Mouse (Mus musculus) megakaryocyte, embryonic 14.5 days (primary cell): ENCODE measurements around the gene Kirrel2. TPM values are rescaled to one million over a fixed set of nuclear protein-coding genes. Genes with fewer than 3 reads are reported as not detected.

Experiments used
- H3K27me3 ChIP-seq: replicated peaks from 2 replicates; pipeline ENCODE3; 2012; ENCODE audit warnings: inconsistent platforms
- H3K36me3 ChIP-seq: replicated peaks from 2 replicates; pipeline ENCODE3; 2012; ENCODE audit warnings: low read length, inconsistent platforms, mixed read lengths
- H3K4me1 ChIP-seq: 2 replicates; pipeline ENCODE4 v1.6.1; 2012; ENCODE audit warnings: inconsistent platforms
- H3K4me3 ChIP-seq: replicated peaks from 2 replicates; pipeline ENCODE3; 2012; ENCODE audit warnings: moderate library complexity, mild to moderate bottlenecking, inconsistent platforms
- H3K9me3 ChIP-seq: 2 replicates; pipeline ENCODE4 v1.6.1; 2012; ENCODE audit warnings: inconsistent platforms
- FLI1 ChIP-seq: IDR thresholded peaks from 2 replicates; pipeline ENCODE4 v1.6.1; 2012; ENCODE audit warnings: low read length, inconsistent platforms, mixed read lengths
- GATA1 ChIP-seq: IDR thresholded peaks from 3 replicates; pipeline ENCODE4 v1.6.1; 2012; ENCODE audit warnings: mixed read lengths, low read length, inconsistent platforms, borderline replicate concordance
- polyA plus RNA-seq: library from polyadenylated mRNA; stranded (reverse); fragments of >175 nt; gene quantifications from 2 replicates; pipeline ENCODE4 v1.2.3, GENCODE M21; 2012; ENCODE audit warnings: low replicate concordance; ENCODE audit not compliant: insufficient read depth

Kirrel2 gene
- polyA plus RNA-seq, 1 experiment: not detected

DNA sequence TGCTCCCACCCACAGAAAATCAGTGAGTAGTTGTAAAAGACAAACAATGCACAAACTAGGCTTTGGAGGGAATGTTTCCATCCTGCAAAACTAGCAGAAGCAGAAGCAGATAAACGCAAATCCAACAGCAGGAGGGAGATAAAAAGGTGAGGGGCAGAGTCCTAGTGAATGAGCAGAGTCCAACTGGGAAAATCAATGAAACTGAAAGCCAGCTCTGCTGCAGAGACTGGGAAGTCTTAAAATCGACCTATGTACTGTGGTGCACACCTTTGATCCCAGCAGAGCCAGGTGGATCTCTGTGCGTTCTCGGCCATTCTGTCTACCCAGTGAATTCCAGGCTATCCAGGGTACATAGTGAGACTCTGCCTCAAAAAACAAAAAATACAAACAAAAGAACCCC lies 17.5 kb upstream of the Kirrel2 start:
- Histone ChIP-seq H3K27me3 (peaks cover 53% of the 10 kb centered on the region), H3K9me3 (peaks cover 8% of the 10 kb centered on the region), H3K36me3 (no peaks in the 10 kb centered on the region), H3K4me3 (no peak overlapping the region), H3K4me1 (no peaks in the 10 kb centered on the region)
- TF ChIP-seq GATA1: no peak
- no peak for TF ChIP-seq FLI1

GRCm38 (mm10) chr7:30472411-30472810 lies 14.9 kb upstream of the Kirrel2 start:
- H3K4me3 ChIP-seq: no peak overlapping the region
- H3K4me1 ChIP-seq: no peaks in the 10 kb centered on the region; the same call in 1 of the 2 replicates
- no peaks in the 10 kb centered on the region for H3K36me3 ChIP-seq
- H3K27me3 ChIP-seq: peaks cover 46% of the 10 kb centered on the region
- H3K9me3 ChIP-seq: peaks cover 8% of the 10 kb centered on the region
- TF ChIP-seq GATA1: no peak
- no peak for TF ChIP-seq FLI1

GRCm38 (mm10) chr7:30464816-30465300 lies 7.4 kb upstream of the Kirrel2 start:
- Histone ChIP-seq H3K9me3 (no peaks in the 10 kb centered on the region), H3K4me3 (no peak overlapping the region), H3K4me1 (no peaks in the 10 kb centered on the region; the same call in 1 of the 2 replicates), H3K36me3 (no peaks in the 10 kb centered on the region), H3K27me3 (peaks cover 85% of the 10 kb centered on the region)
- TF ChIP-seq GATA1 (no peak), FLI1 (no peak)

DNA sequence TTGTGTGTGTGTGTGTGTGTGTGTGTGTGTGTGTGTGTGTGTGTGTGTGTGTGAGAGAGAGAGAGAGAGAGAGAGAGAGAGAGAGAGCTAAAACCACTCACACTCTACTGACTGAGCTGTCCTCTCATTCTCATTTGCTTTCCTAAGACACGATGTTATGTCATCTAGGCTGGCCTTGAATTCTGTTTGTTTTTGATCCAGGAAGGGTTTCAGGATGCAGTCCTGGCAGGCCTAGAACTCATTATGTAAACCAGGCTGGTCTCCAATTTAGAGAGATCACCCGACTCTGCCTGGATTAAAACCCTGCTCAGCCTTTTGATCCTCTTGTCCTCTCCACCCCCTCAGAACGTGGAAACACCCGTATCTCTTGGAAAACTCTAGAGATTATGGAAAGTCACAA lies 6.5 kb upstream of the Kirrel2 start:
- TF ChIP-seq FLI1: no peak
- TF ChIP-seq GATA1: no peak
- H3K4me1 ChIP-seq: no peaks in the 10 kb centered on the region; the same call in 1 of the 2 replicates
- no peaks in the 10 kb centered on the region for H3K9me3 ChIP-seq
- H3K4me3 ChIP-seq: no peak overlapping the region
- no peaks in the 10 kb centered on the region for H3K36me3 ChIP-seq
- peaks cover 90% of the 10 kb centered on the region for H3K27me3 ChIP-seq

GRCm38 (mm10) chr7:30463568-30463967 lies 6.1 kb upstream of the Kirrel2 start:
- Histone ChIP-seq H3K4me3 (no peak overlapping the region), H3K36me3 (no peaks in the 10 kb centered on the region), H3K9me3 (no peaks in the 10 kb centered on the region), H3K4me1 (no peaks in the 10 kb centered on the region; the same call in 1 of the 2 replicates), H3K27me3 (peaks cover 92% of the 10 kb centered on the region)
- TF ChIP-seq FLI1 (no peak), GATA1 (no peak)

DNA sequence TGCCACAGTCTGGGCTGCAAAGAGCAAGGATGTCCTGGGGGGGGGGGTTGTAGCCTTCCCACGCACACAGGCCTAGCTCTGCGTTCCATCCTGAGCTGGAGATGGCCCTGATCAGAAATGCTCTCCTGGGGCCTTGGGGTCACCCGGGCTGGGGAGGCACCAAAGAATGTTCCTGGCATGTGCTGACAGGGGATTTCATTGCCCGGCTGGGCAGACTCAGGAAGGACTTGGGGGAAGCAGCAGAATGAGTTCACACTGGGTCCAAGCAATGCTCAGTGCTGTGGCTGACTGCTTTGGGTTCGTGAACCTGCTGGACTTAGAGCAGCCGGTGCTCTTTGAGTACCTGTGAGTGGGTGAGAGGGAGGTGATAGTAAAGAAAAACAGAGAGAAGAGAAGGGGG lies 2.0 kb upstream of the Kirrel2 start:
- Histone ChIP-seq H3K4me1 (peaks cover 9% of the 10 kb centered on the region; the same call in 1 of the 2 replicates), H3K36me3 (no peaks in the 10 kb centered on the region), H3K27me3 (peaks cover 95% of the 10 kb centered on the region), H3K9me3 (no peaks in the 10 kb centered on the region), H3K4me3 (no peak overlapping the region)
- TF ChIP-seq FLI1 (no peak), GATA1 (no peak)

GRCm38 (mm10) chr7:30456911-30457628 lies 420 bp downstream of the Kirrel2 start:
- Histone ChIP-seq H3K36me3 (no peaks in the 10 kb centered on the region), H3K4me1 (peaks cover 23% of the 10 kb centered on the region), H3K27me3 (peaks cover 97% of the 10 kb centered on the region), H3K4me3 (no peak overlapping the region), H3K9me3 (no peaks in the 10 kb centered on the region)
- no peak for TF ChIP-seq FLI1
- no peak for TF ChIP-seq GATA1

DNA sequence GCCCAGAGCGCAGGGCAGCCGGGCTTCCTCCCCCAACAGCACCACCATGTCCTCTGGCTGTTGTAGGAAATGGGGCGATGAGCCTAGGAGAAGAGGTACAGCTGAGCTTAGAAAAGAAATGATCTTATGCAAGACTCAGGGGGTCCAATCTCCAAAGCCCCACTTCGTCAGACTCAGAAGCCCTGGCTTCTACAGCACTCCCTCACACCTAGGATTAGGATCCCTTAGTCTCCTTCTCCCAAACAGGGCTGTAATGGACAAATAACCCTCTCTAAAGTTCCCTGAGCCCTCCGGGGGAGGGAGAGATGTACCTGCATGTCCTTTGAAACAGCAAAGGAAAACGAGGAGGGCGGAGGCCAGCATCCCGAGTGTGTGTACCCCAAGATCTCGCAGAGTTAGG lies 1.0 kb downstream of the Kirrel2 start:
- H3K36me3 ChIP-seq: no peaks in the 10 kb centered on the region
- no peaks in the 10 kb centered on the region for H3K9me3 ChIP-seq
- TF ChIP-seq FLI1 (no peak), GATA1 (no peak)
- H3K27me3 ChIP-seq: peaks cover 95% of the 10 kb centered on the region
- H3K4me1 ChIP-seq: peaks cover 23% of the 10 kb centered on the region
- H3K4me3 ChIP-seq: no peak overlapping the region

- TF ChIP-seq FLI1 (no peak), GATA1 (no peak)
- peaks cover 87% of the 10 kb centered on the region for H3K27me3 ChIP-seq
- H3K4me3 ChIP-seq: peak overlapping the region; percentile 88
- peaks cover 25% of the 10 kb centered on the region for H3K4me1 ChIP-seq
- no peaks in the 10 kb centered on the region for H3K36me3 ChIP-seq
- H3K9me3 ChIP-seq: no peaks in the 10 kb centered on the region
Measured at GRCm38 (mm10) chr7:30454259-30454658, 3.2 kb downstream of the Kirrel2 start.

DNA sequence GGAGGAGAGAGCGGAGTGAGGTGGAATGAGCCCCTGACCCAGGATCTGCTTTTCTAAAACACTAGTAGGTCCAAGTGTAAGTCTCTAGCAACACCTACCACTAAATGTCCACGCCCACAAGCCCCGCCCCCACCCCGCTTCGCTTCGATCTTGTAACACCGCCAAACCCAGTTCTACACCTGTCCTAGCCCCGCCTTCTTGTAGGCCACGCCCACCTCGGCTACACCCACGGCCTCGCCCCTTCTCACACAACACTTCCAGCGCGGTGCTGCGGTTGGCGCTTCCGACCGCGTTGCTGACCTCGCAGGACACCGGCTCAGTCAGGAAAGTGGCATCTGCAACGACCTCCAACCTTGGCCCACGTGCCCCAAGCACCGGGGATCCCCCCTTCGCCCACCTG lies 3.7 kb downstream of the Kirrel2 start:
- Histone ChIP-seq H3K4me1 (peaks cover 25% of the 10 kb centered on the region), H3K4me3 (peak overlapping the region; percentile 88), H3K36me3 (no peaks in the 10 kb centered on the region), H3K9me3 (no peaks in the 10 kb centered on the region), H3K27me3 (peaks cover 87% of the 10 kb centered on the region)
- no peak for TF ChIP-seq FLI1
- TF ChIP-seq GATA1: no peak

DNA sequence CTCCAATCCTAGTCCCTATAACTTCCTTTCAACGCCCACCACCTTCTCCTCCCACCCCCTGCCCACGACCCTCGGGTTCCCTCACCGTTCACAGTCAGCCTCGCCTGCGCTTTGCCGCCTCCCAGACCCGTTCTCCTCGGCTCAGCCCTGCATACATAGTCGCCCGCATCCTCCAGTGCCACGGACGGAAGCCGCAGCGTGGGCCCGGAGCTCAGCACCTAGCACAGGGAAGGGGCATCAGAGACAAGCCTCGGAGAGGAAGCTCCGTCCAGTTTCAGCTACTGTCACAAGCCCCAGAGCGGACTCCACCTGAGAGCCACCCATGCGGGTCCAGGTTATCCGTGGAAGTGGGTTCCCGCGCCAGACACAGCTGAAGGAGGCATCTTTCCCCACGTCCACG lies 4.2 kb downstream of the Kirrel2 start:
- Histone ChIP-seq H3K9me3 (peaks cover 1% of the 10 kb centered on the region; the same call in 1 of the 2 replicates), H3K36me3 (no peaks in the 10 kb centered on the region), H3K4me1 (peaks cover 25% of the 10 kb centered on the region), H3K27me3 (peaks cover 86% of the 10 kb centered on the region), H3K4me3 (peak overlapping the region; percentile 88)
- TF ChIP-seq GATA1: no peak
- no peak for TF ChIP-seq FLI1
